Mouse (Mus musculus) testis, adult 2 months (tissue): Measurements from ENCODE around the gene Psme2. TPM values are rescaled to one million over a fixed set of nuclear protein-coding genes. Genes with fewer than 3 reads are reported as not detected.

ENCODE experiments used
- H3K27ac ChIP-seq: fragments of 200-500 bp; 2 replicates; pipeline ENCODE4 v1.5.1; 2012; ENCODE audit warnings: low read depth, low read length; ENCODE audit not compliant: control insufficient read depth, insufficient read depth
- H3K27me3 ChIP-seq: fragments of 200-500 bp; 2 replicates; pipeline ENCODE4 v1.6.1; 2012; ENCODE audit warnings: mild to moderate bottlenecking, low read length, moderate library complexity; ENCODE audit not compliant: control insufficient read depth, insufficient read depth
- H3K36me3 ChIP-seq: fragments of 200-500 bp; 2 replicates; pipeline ENCODE4 v1.6.1; 2012; ENCODE audit warnings: mild to moderate bottlenecking, low read length; ENCODE audit not compliant: control insufficient read depth, insufficient read depth
- H3K4me1 ChIP-seq: fragments of 200-500 bp; 2 replicates; pipeline ENCODE4 v1.6.1; 2012; ENCODE audit warnings: low read length; ENCODE audit not compliant: control insufficient read depth, insufficient read depth
- H3K4me3 ChIP-seq: fragments of 200-500 bp; 2 replicates; pipeline ENCODE4 v1.5.1; 2012; ENCODE audit warnings: low read depth, mild to moderate bottlenecking, low read length, moderate library complexity, mixed read lengths; ENCODE audit not compliant: control insufficient read depth
- CTCF ChIP-seq: fragments of 200-500 bp; IDR thresholded peaks from 2 replicates; pipeline ENCODE4 v1.5.1; 2012; ENCODE audit warnings: low read depth, mild to moderate bottlenecking, inconsistent platforms, low read length, moderate library complexity; ENCODE audit not compliant: control insufficient read depth, insufficient read depth, insufficient replicate concordance
- POLR2A ChIP-seq: fragments of 200-500 bp; IDR thresholded peaks from 2 replicates; pipeline ENCODE4 v1.6.1; 2012; ENCODE audit warnings: low read depth, mild to moderate bottlenecking, inconsistent platforms, low read length, moderate library complexity; ENCODE audit not compliant: control insufficient read depth
- polyA plus RNA-seq: library from polyadenylated mRNA; depleted of rRNA; stranded (reverse); fragments of >200 nt; gene quantifications from 2 replicates; pipeline ENCODE4 v1.2.3, GENCODE M21; 2012

Gene Psme2
- polyA plus RNA-seq, 1 experiment, result 10.2 TPM

DNA sequence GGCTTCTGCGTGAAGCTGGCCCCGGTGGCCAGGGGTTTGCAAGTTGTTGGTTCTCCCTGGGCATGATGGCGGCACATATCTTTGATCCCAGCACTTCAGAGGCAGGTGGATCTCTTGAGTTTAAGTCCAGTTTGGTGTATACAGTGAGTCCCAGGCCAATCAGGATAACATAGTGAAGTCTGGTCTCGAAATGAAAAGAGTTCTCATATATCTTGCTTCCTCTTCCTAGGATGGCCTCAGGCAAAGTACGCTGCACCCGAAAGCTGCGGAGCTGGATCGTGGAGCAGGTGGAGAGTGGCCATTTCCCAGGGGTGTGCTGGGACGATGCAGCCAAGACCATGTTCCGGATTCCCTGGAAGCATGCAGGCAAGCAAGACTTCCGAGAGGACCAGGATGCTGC, 13.9 kb upstream of the Psme2 start:
- Histone ChIP-seq H3K27ac (no peak overlapping the region), H3K36me3 (no peaks in the 10 kb centered on the region), H3K4me1 (no peaks in the 10 kb centered on the region; the same call in 1 of the 2 replicates), H3K27me3 (no peaks in the 10 kb centered on the region), H3K4me3 (no peak overlapping the region)
- TF ChIP-seq CTCF (no peak), POLR2A (no peak)

DNA sequence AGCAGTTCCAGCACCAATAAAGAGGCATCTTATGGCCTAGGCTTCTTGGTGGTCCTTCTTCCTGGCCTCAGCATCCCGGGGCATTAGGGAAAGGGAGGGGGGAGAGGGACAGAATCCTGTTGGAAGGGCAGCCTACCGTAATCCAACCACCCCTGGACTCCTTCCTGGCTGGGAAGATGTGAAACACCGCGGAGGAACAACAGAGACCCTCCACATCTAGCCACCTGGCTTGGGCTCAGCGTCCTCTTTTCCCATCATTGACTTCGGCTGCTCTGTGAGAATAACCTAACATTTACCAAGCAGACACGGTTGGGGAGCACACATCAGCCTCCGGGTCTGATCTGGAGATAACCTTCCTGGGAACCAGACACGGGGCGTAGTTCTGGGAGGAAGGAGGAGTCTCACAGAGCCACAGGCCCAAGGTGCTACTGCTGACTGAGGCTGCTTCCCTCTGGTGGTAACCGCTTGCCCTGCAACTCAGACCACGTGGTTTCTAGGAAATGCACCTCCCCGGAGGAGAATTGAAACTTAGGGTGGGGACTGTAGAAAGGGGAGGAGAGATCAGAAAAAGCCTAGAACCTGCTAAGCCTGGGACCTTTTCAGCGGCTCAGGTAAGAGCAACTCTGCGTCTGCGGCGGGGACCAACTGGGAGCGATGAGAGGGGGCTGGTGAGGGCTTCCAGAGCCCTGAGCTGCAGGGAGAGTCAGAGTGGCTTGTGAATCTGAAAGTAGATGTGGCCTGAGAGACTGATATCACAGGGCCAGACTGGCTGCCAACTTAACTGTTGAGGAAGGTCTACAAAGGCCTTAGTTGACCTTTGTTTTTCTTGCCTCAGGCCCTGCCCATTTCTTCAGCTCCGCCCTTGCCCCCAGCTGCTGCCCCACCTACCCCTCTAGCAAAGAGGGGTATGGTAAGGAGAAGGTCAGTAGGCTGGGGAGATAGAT, 13.0 kb upstream of the Psme2 start:
- no peaks in the 10 kb centered on the region for H3K36me3 ChIP-seq
- no peak for TF ChIP-seq POLR2A
- peak; percentile 76; the same call in 1 of the 2 replicates for TF ChIP-seq CTCF
- H3K27ac ChIP-seq, result peak overlapping the region; percentile 86
- no peaks in the 10 kb centered on the region; the same call in 1 of the 2 replicates for H3K4me1 ChIP-seq
- no peaks in the 10 kb centered on the region for H3K27me3 ChIP-seq
- H3K4me3 ChIP-seq, result peak overlapping the region; percentile 75

DNA sequence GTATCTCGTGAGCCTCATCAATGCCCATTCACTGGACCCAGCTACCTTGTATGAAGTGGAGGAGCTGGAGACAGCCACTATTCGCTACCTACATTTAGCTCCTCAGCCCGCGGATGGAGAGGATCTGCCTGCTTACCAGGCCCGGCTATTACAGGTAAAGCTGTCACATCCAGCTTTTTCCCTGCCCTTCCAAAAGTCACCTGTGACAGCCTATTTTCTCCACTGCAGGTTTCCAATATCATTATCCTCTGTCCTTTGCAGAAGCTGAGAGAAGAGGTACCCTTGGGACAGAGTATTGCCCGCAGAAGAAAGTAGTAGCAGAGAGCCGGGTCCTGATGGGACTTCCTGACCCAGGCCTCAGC, 12.3 kb upstream of the Psme2 start, which contains the start of gene Irf9:
Irf9 (plus strand) TSS at position 301 of the 362 bp plus-strand sequence.
- no peaks in the 10 kb centered on the region for H3K27me3 ChIP-seq
- peak within 1 kb of the TSS; percentile 86 for H3K27ac ChIP-seq
- H3K4me1 ChIP-seq, result no peaks in the 10 kb centered on the region; the same call in 1 of the 2 replicates
- peak within 1 kb of the TSS; percentile 75 for H3K4me3 ChIP-seq
- no peak for TF ChIP-seq POLR2A
- TF ChIP-seq CTCF, result no peak
- no peaks in the 10 kb centered on the region for H3K36me3 ChIP-seq

DNA sequence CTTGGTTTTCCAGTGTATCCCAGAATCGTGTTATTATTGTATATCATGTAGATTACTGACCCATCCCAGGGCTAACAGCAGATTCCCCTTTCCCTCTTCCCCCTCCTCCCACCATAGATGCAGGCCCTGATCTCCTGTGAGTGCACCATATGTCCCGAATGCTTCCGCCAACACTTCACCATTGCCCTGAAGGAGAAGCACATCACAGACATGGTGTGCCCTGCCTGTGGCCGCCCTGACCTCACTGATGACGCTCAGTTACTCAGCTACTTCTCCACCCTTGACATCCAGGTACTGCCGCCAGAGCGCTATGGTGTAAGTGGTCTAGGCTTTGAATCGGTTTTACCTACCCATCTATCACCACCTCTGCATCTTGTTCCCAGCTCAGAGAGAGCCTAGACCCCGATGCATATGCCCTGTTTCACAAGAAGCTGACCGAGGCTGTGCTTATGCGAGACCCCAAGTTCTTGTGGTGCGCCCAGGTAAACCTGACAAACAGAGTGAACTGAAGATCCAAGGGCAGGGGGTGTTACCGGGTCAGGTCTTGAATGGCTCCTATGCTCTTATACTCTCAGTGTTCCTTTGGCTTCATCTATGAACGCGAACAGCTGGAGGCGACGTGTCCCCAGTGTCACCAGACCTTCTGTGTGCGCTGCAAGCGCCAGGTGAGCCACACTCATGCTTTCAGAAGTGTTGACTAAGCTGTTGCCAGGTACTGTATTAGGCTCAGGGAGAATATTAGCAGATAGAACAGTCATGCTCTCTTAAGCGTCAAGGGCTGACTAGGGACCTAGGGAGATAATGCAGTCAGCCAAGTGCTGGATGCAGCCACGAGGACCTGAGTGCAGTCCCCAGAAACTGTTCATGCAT, 7.8 kb upstream of the Psme2 start:
- TF ChIP-seq CTCF (no peak), POLR2A (no peak)
- Histone ChIP-seq H3K36me3 (no peaks in the 10 kb centered on the region), H3K4me1 (peaks cover 6% of the 10 kb centered on the region), H3K4me3 (no peak overlapping the region), H3K27ac (no peak overlapping the region), H3K27me3 (no peaks in the 10 kb centered on the region)

DNA sequence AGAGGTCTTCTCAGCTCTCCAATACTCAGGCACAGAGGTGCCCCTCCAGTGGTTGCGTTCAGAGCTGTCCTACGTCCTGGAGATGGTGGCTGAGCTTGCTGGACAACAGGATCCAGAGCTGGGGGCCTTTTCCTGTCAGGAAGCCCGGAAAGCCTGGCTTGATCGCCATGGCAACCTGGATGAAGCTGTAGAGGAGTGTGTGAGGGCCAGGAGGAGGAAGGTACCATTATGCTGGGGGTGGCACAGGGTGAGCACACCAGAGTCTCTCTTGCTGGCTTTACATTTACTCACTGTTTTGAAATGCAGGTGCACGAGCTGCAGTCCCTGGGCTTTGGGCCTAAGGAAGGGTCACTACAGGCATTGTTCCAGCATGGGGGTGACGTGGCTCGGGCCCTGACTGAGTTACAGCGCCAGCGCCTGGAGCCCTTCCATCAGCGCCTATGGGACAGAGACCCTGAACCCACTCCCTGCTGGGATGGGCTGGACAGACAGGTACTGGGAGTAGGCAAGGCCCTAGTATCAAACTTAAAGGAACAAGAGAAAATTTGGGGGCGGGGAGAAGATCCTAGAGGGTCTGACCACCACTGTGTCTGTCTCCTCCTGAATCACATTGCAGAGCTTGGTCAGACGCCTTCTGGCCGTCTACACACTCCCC, 5.2 kb upstream of the Psme2 start:
- Histone ChIP-seq H3K36me3 (no peaks in the 10 kb centered on the region), H3K27ac (no peak overlapping the region), H3K4me1 (peaks cover 15% of the 10 kb centered on the region), H3K4me3 (peak overlapping the region; percentile 56), H3K27me3 (no peaks in the 10 kb centered on the region)
- no peak for TF ChIP-seq CTCF
- TF ChIP-seq POLR2A, result no peak

DNA sequence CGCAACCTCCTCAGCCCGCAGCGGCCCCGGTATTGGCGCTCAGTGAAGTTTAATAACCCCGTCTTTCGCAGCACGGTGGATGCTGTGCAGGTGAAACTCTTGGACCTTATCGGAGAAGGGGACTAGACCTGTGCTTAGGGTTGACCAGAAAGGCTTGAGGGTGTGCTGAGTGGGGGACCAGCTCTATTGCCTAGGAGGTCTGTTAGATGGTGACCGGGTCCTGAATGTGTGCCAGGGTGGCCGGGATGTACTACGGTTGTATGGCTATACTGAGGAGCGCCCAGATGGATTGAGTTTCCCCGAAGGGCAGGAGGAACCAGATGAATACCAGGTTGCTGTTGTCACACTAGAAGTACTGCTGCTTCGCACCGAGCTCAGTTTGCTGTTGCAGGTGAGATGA, 1.3 kb upstream of the Psme2 start:
- H3K27ac ChIP-seq, result no peak overlapping the region
- H3K27me3 ChIP-seq, result no peaks in the 10 kb centered on the region
- no peaks in the 10 kb centered on the region for H3K36me3 ChIP-seq
- H3K4me3 ChIP-seq, result peak overlapping the region; percentile 88
- H3K4me1 ChIP-seq, result peaks cover 19% of the 10 kb centered on the region
- TF ChIP-seq POLR2A (no peak), CTCF (no peak)

DNA sequence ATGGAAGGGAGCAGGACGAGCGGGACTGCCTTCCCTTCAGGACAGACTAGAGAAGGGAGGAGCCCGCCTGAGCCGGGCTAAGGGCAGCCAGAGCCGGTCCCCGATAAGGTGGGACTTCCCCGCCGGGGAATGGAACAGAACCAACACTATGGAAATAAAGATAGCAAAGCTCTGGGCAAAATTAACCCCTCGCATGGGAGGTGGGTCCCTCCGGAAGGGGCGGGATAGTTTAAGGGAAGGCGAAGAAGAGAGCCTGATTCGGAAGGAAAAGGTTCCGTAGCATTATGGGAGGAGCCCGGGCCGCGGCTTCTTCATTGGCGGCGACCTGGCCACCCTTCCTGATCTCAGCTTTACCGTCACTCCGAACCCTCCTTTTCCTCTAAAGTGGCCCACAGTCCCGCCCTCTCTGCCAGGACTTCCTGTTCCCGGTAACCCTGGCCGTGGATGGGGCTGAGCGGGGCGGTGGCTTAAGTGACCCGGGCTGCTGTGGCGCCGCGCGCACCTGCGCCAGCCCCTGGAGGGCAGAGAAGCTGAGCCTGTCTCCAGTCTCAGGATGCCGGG, 498 bp upstream of the Psme2 start, which contains the start of gene Rnf31:
Rnf31 (plus strand) TSS at position 378 of the 561 bp plus-strand sequence.
- Histone ChIP-seq H3K27me3 (no peaks in the 10 kb centered on the region), H3K27ac (peak within 1 kb of the TSS; percentile 87), H3K36me3 (no peaks in the 10 kb centered on the region), H3K4me1 (peaks cover 16% of the 10 kb centered on the region), H3K4me3 (peak within 1 kb of the TSS; percentile 88)
- TF ChIP-seq POLR2A (peak; percentile 38; the same call in 1 of the 2 replicates), CTCF (no peak)
